Mouse (Mus musculus) thymus, postnatal 25 days (tissue): ENCODE data around the gene Fbxl15.
A peak's percentile ranks its signal among the peaks of the same experiment; 100 is the strongest.

Source experiments
- DNase-seq: peaks from one replicate; pipeline ENCODE4 v3.0.0; 2022

Fbxl15 gene

GRCm38 (mm10) chr19:46348761-46349458 is 20.9 kb downstream of the Fbxl15 start:
- no peak for DNase-seq

DNA sequence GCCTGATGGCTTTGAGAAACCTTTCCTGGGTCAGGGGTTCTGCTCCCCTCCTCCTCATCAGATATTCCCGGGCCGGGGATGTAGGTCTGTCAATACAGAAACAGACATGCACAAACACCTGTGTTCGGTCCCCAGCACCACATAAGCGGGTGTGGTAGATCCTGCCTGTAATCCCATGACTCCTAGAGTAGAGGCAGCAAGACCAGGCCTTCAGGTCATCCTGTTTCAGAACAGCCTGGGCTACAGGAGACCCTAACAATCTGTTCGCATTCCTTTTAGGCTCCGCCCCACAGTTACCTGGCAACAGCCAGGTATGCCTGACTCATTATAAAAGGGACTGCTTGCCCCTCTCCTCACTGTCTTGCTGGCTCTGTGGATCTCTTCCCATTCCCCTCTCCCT is 21.6 kb downstream of the Fbxl15 start:
- DNase-seq: no peak

- no peak for DNase-seq
Measured at GRCm38 (mm10) chr19:46350168-46350932, 22.4 kb downstream of the Fbxl15 start, which contains the start of gene 2310034G01Rik. Gene 2310034G01Rik (minus strand): TSS chr19:46350302.

GRCm38 (mm10) chr19:46356701-46357138 is 28.7 kb downstream of the Fbxl15 start:
- peak; percentile 87 for DNase-seq

DNA sequence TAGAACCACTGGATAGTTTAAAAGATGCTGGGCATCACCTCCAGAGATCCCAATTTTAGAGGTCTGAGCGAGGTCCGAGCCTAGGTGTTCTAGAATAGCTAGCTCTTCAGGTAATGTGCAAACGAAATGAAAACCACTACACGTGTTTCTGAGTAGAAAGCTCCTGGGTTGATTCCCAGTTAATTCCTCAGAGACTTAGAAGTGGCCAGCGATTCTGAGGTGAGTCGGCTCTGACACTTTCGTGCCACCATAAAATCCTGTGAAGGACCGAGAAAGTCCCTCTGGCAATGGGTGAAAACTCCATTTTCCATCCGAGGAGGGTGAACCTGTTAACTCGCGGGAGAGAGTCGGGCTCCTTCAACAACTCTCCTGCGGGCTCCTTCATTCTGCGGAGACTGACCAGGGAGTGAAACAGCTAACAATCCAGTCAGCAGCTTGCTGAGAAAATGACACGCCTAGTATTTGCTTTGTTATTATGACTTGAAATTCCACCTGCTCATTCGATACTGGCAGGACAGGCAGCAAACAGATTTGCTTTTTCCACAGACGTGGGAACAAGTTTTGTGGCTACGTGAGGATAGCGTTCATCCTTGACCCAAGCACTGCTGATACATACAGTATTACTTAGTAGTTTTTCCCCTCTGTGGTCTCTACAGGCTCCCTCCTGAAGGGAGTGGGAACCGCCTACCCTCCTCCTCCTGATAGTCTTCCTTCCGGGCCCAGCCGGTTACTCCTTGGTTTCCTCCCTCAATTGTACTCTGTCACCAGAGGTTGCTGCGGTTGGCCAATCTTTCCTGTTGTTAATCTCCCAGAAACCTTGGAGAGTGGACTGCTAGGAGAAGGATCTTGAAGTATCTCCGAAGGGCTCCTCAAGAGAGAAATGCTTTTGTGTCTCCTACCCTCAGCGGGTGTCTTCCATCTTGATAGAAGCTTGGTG is 29.6 kb downstream of the Fbxl15 start:
- peak; percentile 35 for DNase-seq

- no peak for DNase-seq
Measured at GRCm38 (mm10) chr19:46358381-46358780, 30.4 kb downstream of the Fbxl15 start.

DNA sequence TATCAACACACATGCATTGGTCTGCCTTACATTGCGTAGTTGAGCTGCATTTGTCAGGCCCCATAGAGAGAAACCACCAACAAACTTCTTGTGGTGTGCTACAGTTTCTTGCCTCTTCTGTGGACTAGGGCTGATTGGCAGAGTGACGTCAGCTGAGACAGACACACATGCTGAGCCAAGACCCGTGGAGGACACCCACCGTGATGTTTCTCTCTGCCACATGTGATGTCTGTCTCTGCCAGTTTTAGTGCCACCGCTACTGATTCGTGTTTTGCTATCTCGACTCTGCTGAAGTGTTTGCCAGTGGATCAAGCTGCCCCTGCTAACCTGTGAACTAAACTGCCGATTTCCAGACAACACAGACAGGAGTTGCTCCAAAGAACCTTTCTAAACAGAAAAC is 34.1 kb downstream of the Fbxl15 start:
- DNase-seq: no peak

- no peak for DNase-seq
Measured at GRCm38 (mm10) chr19:46363294-46364009, 35.5 kb downstream of the Fbxl15 start.

GRCm38 (mm10) chr19:46367798-46368590 is 40.0 kb downstream of the Fbxl15 start:
- no peak for DNase-seq

DNA sequence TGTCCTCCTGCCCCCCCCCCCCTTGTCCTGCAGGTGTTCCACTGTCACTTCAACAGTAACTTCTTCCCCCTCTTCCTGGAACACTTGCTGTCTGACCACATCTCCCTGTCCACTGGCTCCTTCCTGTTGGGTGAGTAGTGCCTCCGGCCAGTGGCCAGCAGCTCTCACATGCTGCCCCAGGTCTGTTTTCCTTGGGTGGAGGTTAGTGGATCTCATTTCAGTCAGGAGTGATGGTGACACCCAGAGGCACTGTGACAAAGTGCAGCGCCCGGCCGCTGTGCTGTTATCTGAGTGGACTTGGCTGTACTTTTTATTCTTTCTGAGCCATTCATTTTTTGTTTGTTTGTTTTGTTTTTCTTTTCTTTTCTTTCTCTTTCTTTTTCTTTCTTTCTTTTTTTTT is 41.2 kb downstream of the Fbxl15 start:
- peak; percentile 34 for DNase-seq

DNA sequence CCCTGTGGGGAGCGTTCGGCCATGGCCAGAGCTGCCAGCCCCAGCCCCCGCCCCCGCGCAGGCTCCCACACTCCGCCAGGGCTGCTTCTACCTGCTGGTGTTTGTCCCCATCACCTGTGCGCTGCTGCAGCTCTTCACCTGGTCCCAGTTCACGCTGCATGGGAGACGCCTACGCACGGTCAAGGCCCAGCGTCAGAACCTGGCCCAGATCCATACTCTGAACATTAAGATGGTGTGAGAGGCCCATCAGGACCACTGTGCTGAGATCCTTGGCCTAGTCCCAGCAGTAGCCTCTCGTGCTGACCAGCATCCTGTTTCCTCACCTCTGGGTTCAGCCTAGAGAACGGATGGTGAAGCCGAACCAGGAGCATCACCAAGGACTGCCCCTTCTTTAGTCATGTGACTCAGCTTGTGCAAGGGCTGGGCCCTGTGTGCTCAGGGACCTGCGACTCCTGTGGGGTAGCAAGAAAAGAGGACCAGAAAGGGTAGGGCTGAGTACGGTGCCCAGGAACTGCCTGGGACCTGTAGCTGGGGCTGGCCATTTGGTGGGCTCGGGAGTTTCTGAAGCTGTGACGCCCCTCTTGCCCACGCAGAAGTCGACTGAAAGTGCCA is 46.6 kb downstream of the Fbxl15 start:
- DNase-seq: no peak

GRCm38 (mm10) chr19:46375489-46375888 is 47.5 kb downstream of the Fbxl15 start:
- DNase-seq: no peak

- DNase-seq: no peak
Measured at GRCm38 (mm10) chr19:46375891-46376290, 47.9 kb downstream of the Fbxl15 start.
